ENCODE assay signal across 9 mouse cellular contexts in genomic region chr10:85956871-85957419, GRCm38 (mm10). TPM values are rescaled to one million over a fixed set of nuclear protein-coding genes. Genes with fewer than 3 reads are reported as not detected.
DNase-seq lines count a peak whose midpoint lies in the region; ATAC-seq lines count a peak whose summit lies in the region.
"Had no signal": no experiment of that assay in that cellular context is flagged by ENCODE, and none has a peak within 500 bp of the region (broad histone marks: within the 10 kb centered on the region; RNA-seq: fewer than 3 reads in every experiment).

No protein-coding gene starts in this region.

- ATAC-seq in CD4-positive, CD25-positive, alpha-beta regulatory T cell, adult 4 months: no peak
- peak; percentile 24 for ATAC-seq in hindbrain, embryonic 13.5 days (ENCODE audit: low FRiP score)
- ATAC-seq in megakaryocyte-erythroid progenitor cell, adult 5-6 weeks (replicated peaks; ENCODE audit: low FRiP score, low TSS enrichment, poor library complexity, severe bottlenecking): peak; percentile 32; the same call in 1 of the 2 replicates

- 7% methylated on average over 20 of the region's 20 CpGs for WGBS in hindbrain, embryonic 13.5 days

- peaks cover 4% of the 10 kb centered on the region for H3K27me3 ChIP-seq in hindbrain, embryonic 13.5 days

- H3K9me3 ChIP-seq in hindbrain, embryonic 13.5 days: no peaks in the 10 kb centered on the region

- H3K36me3 ChIP-seq in hindbrain, embryonic 13.5 days: peaks cover 30% of the 10 kb centered on the region

- peak overlapping the region; percentile 91 for H3K9ac ChIP-seq in hindbrain, embryonic 13.5 days

- peak overlapping the region; percentile 91 for H3K4me2 ChIP-seq in hindbrain, embryonic 13.5 days

- peaks cover 20% of the 10 kb centered on the region for H3K4me1 ChIP-seq in hindbrain, embryonic 13.5 days (replicated peaks)

- DNase-seq in CD4-positive, CD25-positive, alpha-beta regulatory T cell, adult 2 months (ENCODE audit: low read depth, low spot score): peak; percentile 16
- DNase-seq in spleen, adult 12 weeks (ENCODE audit: low spot score): peak; percentile 3
- DNase-seq in spleen, postnatal 36 days (ENCODE audit: low spot score in 2 of 2): no peak
- DNase-seq in right cerebral cortex, adult 18-20 months: no peak
- DNase-seq in gastrocnemius, postnatal 4 days (ENCODE audit: low spot score in 2 of 2): no peak

- H3K4me3 ChIP-seq in hindbrain, embryonic 13.5 days: peak overlapping the region; percentile 92

- H3K27ac ChIP-seq in hindbrain, embryonic 13.5 days: peak overlapping the region; percentile 78

RNA-seq across cellular contexts. Expression of gene Rtcb, which starts 0.7 kb away (rescaled TPM):
- 100 to 1,000 TPM; 169 to 193 TPM for polyA plus RNA-seq in CD4-positive, CD25-positive, alpha-beta regulatory T cell, adult 4 months (2017; shearing (Covaris generic))
- 182 and 186 TPM in 2 replicates for polyA plus RNA-seq in hindbrain, embryonic 13.5 days (2015; fragmentation: Nextera tagmentation; extraction: Ambion mirVana)
- total RNA-seq in megakaryocyte-erythroid progenitor cell, adult 5-6 weeks (2014; fragmentation: Nextera tagmentation): 93.1 and 98.0 TPM in 2 replicates
- 175 and 178 TPM in 2 replicates for total RNA-seq in megakaryocyte-erythroid progenitor cell, adult 5-6 weeks (2017)
- 10 to 100 TPM; 85.8 to 93.1 TPM for total RNA-seq in gastrocnemius, postnatal 4 days (2021)

RNA-seq across cellular contexts. Expression of gene Ascl4, which starts 29.5 kb away (rescaled TPM):
- under 1 TPM in 1 of 2 experiments, not detected in 1; 0.50 TPM for polyA plus RNA-seq in CD4-positive, CD25-positive, alpha-beta regulatory T cell, adult 4 months (2017; shearing (Covaris generic))
- polyA plus RNA-seq in hindbrain, embryonic 13.5 days (2015; fragmentation: Nextera tagmentation; extraction: Ambion mirVana): 0.13 and 0.47 TPM in 2 replicates
- total RNA-seq in megakaryocyte-erythroid progenitor cell, adult 5-6 weeks (2014; fragmentation: Nextera tagmentation): not detected in 2 replicates
- not detected in 2 replicates for total RNA-seq in megakaryocyte-erythroid progenitor cell, adult 5-6 weeks (2017)
- total RNA-seq in gastrocnemius, postnatal 4 days (2021): not detected
- polyA plus RNA-seq: large intestine, adult 2 months had no signal

RNA-seq across cellular contexts. Expression of gene Prdm4, which starts 40.0 kb away (rescaled TPM):
- 1 to 10 TPM; 4.4 to 7.7 TPM for polyA plus RNA-seq in CD4-positive, CD25-positive, alpha-beta regulatory T cell, adult 4 months (2017; shearing (Covaris generic))
- polyA plus RNA-seq in hindbrain, embryonic 13.5 days (2015; fragmentation: Nextera tagmentation; extraction: Ambion mirVana): 20.1 and 23.6 TPM in 2 replicates
- 21.1 and 23.3 TPM in 2 replicates for total RNA-seq in megakaryocyte-erythroid progenitor cell, adult 5-6 weeks (2014; fragmentation: Nextera tagmentation)
- total RNA-seq in megakaryocyte-erythroid progenitor cell, adult 5-6 weeks (2017): 27.7 and 30.9 TPM in 2 replicates
- 10 to 100 TPM; 17.0 to 19.9 TPM for total RNA-seq in gastrocnemius, postnatal 4 days (2021)

RNA-seq across cellular contexts. Expression of gene Bpifc, which starts 54.8 kb away (rescaled TPM):
- polyA plus RNA-seq in CD4-positive, CD25-positive, alpha-beta regulatory T cell, adult 4 months (2017; shearing (Covaris generic)): not detected
- not detected in 2 replicates for polyA plus RNA-seq in hindbrain, embryonic 13.5 days (2015; fragmentation: Nextera tagmentation; extraction: Ambion mirVana)
- total RNA-seq in megakaryocyte-erythroid progenitor cell, adult 5-6 weeks (2014; fragmentation: Nextera tagmentation): 1.0 TPM in 1 of 2 replicates, not detected in the other
- total RNA-seq in megakaryocyte-erythroid progenitor cell, adult 5-6 weeks (2017): 0.11 TPM in 1 of 2 replicates, not detected in the other
- total RNA-seq in gastrocnemius, postnatal 4 days (2021): not detected
- polyA plus RNA-seq: large intestine, adult 2 months had no signal

Comparison
In these comparisons a context has a peak if more than half of its experiments do, and no peak if none do; other contexts are left out.
1. DNase-seq: peak in CD4-positive, CD25-positive, alpha-beta regulatory T cell, adult 2 months (single experiment) and spleen, adult 12 weeks (single experiment); none in spleen, postnatal 36 days (0 of 2), right cerebral cortex, adult 18-20 months (single experiment) and gastrocnemius, postnatal 4 days (0 of 2).